Mouse (Mus musculus) thymus, postnatal 10 days (tissue): ENCODE measurements at regions not wholly inside any gene's neighbourhood (a gene's known extent, or its start where the extent isn't known, plus 50 kb on each side); places are given as distances from the start of the nearest gene placed in this dataset.

Experiments used
- DNase-seq, 2 experiments: peaks; one replicate each; pipeline ENCODE4 v3.0.0; 2021; ENCODE audit warnings: low spot score in 2 of 2

GRCm38 (mm10) chr1:128975586-128975985 lies 297.5 kb upstream of the Thsd7b start:
- no peak for DNase-seq

DNA sequence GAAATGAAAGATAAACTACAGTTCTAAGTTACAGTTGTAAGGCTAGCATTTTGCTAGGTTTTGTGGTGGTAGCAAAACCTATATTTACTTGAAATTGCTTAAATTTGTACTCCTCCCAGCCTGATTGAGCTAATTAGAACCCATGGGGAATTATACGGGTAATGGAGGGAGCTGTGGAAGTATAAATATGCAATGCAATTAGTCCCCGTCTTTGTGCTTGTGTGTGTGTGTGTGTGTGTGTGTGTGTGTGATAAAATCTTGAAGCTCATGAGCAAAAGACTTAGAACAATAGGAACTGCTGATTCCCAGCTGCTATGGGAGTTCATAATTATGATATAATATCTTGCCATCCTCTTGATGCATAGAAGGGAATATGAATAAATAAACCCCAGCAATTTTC lies 321.7 kb upstream of the Thsd7b start:
- no peak for DNase-seq

DNA sequence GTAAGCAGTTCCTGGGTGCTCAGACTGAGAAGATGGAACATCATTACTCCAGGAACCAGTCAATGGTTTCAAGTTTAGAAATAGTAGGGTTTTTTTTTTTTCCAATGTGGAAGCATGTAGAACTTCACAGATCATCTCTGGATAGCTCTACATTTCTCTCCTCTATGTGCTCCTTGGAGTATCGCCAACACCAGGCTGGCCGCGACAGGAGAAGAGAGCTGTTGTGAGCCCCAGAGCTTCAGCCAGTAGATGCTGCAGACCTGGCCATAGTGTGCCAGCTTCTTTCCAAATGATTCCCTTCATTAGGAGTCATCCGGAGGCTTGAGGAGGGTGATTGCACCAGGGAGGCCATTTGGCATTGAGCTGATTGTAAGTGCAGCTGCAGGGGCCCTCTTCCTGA lies 322.6 kb upstream of the Thsd7b start:
- DNase-seq, result no peak

DNA sequence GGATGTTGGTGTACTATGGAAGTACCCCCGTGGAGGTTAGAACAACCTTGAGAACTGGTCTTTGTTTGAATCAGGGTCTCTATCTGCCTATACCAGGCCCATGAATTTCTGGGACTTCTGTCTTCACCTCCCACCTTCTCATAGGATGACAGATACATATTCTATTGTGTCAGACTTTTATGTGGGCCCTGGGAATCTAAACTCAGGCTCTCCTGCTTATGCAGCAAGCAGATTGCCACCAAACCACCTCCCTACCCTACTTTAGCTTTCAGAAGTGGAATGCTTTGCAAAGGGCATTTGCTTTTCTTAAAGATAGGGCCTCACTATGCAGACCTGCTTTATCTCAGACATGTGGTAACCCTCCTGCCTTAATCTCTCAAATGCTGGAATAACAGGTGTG lies 322.7 kb upstream of the Cxcr4 start:
- DNase-seq, result no peak

GRCm38 (mm10) chr1:128912532-128912931 lies 320.4 kb upstream of the Cxcr4 start:
- DNase-seq, result no peak

DNA sequence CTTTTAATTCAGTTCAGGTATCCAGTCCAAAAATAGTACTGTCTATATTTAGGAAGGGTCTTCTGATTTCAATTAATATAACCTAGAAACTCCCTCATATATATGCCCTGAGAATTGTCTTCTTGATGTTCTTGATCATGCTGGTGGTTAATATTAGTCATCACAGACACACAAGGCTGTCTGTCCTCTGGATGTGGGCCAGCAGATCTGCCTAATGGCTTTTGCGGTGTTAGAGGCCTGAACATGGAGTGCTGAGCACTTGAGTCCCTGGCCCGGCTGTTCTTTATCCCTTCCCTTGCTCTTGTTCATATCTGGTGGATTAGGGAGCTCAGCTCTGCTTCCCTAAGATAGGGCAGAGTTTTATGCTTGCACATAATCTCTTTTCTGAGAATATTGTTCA lies 315.5 kb upstream of the Cxcr4 start:
- no peak for DNase-seq

GRCm38 (mm10) chr1:128898025-128898424 lies 305.9 kb upstream of the Cxcr4 start:
- no peak for DNase-seq

DNA sequence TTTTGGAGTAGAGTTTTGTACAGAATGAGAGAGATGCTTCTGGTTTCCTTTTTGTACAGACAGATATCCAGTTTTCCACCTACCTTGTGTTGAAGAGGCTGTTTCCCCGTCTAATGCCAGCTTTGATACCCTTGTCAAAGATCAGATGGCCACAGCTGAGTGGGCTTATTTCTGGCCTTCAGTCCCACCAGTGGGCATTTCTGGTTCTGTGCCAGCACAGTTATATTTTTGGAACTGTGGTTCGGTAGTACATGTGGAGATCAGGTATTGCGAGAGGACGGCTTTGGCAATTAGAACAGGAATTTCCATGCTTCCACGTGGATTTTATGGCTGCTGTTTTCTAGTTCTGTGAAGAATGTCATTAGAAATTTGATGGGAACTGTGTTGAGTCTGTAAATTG lies 302.5 kb upstream of the Cxcr4 start:
- no peak for DNase-seq

GRCm38 (mm10) chr1:128878291-128878690 lies 286.2 kb upstream of the Cxcr4 start:
- DNase-seq, result no peak

DNA sequence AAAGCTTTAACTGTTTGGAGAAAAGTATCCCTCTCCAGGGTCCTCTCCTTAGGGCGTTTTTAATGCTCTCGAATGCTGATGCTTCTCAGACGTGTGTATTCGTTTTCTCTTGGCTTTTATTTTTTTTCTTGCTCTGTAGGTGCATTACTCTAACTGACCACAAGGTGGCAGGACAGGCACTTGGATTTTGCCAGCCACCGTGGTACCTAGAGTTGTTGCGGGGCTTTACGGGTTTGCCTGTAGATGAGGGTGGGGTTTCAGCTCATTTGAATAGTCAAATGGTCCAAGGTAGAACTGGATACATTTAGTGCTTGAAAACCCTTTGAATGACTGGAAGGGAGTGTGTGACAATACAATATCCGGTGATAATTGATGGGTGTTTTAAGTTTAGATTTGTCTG lies 283.2 kb upstream of the Cxcr4 start:
- DNase-seq, result peak in 1 of 2 experiments; percentile 47

DNA sequence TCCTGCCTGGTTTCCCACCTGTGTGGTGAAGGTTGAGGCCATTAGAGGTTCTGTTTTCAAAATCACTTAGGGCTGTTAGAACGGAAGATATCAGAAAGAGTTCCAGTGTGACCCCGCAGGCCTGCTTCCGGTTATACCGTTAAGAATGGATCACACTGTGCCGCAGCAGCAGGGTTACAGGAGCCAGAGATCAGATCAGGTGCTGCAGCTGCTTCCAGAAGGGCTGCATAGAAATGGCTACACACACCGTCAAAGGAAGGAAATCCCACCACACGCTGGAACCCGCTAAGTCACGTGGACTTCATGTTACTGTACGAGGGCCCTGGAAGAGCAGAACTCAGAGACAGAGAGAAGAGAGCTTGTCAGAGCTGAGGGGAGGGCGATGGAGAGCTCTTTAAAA lies 282.1 kb upstream of the Cxcr4 start:
- DNase-seq, result no peak

- no peak for DNase-seq
Observed at GRCm38 (mm10) chr1:128868761-128869160, 276.7 kb upstream of the Cxcr4 start.

DNA sequence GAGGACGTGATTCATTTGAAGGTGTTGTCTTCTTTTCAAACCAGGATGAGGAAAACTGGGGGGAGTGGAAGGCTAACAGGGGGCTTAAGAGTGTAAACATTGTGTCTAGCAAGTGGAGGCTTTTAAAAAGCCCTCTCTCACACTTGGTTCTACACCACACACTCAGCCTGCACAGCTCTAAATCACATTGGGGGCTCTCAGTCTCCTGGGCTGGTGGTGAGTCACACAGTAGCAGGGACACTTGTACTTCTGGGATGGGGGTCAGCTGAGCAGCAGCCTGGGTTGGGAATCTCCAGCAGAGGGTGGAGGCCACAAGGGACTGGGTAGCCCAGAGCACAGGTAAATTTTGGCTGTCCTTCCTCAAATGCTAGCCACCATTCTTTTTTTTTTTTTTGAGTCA lies 268.4 kb upstream of the Cxcr4 start:
- no peak for DNase-seq

DNA sequence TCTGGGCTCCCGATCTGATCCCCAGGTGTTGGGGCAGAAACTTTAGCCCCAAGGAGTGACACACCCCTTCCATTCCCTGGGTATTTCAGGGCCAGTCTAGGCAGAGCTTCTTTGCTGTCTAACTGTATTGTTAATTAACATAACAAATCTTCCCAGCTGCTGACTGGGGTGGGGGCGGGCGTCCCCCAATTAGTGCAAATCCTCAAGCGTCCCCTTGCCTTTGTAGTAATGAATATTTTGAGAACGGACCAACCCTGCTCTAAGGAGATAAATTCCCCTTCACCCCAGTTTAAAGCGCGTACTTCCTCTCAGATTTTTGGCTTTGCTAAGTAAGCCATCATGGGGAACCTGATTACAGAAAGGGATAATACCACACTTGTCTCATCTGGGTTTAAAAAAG lies 268.0 kb upstream of the Cxcr4 start:
- DNase-seq, result no peak

DNA sequence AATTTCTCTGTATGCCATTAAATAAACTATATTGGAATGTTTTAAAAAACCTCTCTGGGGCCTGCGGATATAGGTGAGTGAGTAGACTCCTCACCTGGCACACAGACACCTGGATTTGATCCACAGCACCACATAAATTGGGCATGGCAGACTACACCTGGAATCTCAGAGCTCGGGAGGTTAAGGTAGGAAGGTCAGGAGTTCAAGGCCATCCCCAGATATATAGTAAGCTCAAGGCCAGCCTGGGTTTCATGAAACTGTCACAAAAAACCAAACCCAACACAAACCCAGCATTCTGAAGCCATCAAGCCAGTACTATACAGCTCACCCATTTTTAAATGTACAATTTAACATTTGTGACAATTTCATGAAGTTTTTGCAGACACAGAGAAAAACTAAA lies 266.6 kb upstream of the Cxcr4 start:
- no peak for DNase-seq

- DNase-seq, result no peak
Observed at GRCm38 (mm10) chr1:128856933-128857332, 264.8 kb upstream of the Cxcr4 start.

DNA sequence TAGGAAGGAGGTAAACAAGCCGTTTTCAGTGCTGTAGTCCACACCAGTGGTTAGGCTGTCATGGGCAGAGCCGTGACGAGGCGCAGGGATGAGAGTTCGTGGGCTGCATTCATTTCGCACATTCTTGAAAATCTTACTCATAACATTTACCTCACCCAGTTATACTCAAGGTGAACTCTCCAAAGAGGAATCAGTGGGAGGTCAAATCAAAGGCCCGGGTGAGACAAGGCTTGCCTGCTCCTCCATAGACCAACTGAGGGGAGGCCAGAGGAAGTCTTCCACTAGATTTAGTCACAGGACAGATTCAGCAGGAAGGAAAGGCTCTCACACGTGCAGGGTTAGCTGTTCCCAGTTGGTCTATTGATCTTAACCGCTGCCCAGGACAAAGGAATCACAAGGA lies 262.6 kb upstream of the Cxcr4 start:
- DNase-seq, result no peak

GRCm38 (mm10) chr1:128853286-128853685 lies 261.2 kb upstream of the Cxcr4 start:
- DNase-seq, result no peak

DNA sequence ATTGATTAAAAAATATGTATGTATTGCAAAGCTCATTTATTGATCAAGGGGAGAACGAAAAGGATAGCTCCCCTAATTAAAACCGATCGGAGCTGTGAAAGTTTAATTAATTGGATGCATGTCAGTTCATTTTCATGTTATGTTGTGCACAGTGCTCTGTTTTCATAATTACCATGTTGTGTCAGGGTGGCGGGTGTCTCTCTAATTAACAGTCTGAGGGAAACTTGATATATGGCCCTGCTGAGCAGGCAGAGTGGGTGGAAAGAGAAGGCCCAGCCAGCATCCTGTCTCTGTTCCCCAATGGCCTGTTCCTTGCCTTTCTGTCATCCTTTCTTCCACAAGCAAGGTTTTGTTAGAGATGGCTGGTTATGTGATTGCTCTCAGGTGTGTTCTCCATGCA lies 245.3 kb upstream of the Cxcr4 start:
- no peak for DNase-seq

GRCm38 (mm10) chr1:128835510-128835909 lies 243.4 kb upstream of the Cxcr4 start:
- DNase-seq, result no peak

- DNase-seq, result no peak
Observed at GRCm38 (mm10) chr1:128833096-128833715, 241.1 kb upstream of the Cxcr4 start.

DNA sequence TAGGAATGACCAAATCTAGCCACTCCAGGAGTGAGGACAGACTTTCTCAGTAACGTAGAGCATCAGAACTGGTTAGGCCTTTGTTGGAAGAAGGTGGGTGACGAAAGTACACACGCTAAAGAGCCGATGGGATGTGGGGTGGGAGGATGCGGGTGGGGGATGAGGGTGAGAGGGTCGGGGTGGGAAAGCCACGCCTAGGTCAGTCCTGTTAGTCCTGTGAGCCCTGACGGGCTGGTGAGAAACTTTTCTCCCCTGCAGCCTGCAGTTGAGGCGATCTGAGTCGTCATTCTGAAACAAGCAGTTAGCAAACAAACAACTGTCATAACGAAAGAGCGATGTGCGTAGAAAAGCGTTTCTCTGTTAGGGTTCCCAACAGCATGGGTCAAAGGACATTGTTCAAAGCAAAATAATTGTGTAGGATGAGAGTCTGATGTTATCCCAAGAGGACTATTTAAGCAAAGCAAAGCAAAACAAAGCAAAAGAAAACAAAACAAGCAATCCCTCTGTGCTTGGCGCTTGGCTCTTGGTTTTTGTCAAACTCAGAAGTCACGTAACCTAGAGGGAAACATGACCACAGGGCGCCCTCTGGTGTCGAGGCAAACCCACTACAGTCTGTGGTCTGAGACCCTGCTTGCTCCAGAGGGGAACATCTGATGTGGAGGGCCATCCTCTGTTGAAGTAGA lies 240.2 kb upstream of the Cxcr4 start:
- DNase-seq, result peak; percentile 81 to 95

DNA sequence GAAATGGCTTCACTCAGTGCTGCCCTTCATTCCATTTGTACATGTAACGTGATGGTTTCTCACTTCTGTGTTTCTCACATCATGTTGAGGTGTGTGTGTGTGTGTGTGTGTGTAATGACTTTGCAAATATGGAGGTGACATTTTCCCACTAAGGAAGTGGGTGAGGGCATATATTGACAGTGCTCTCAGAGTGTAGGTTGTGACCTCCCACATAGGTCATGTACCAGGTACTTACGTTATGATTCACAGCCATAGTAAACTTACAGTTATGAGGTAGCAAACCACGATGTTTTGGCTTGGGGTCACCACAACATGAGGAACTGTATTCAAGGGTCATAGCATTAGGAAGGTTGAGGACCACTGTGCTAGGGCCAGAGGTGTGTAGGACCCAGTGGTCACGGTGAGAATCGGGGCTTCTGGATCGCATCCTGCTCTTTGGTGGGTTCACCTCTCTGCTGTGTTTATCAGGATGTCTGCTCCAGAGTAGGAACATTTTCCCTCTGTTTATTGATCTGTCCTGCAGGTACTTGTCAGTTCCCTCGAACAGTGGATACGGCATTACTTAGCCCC lies 238.7 kb upstream of the Cxcr4 start:
- no peak for DNase-seq

DNA sequence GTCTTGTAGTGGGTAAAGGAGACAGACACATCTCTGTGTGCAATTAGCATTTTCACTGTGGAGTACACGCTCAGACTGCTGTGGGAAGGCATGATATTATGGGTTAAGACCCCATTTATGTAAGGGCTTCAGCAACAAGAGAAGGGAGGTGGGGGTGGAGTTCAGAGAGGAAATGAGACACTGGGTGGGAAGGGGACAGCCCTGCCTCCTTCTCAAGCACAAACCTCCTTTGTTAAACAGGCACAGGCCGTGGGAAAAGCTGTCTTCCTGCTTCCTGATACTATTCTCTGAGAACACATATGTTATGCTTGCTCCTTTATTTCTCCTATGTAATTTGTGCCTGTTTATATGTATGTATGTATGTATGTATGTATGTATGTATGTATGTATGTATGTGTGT lies 237.4 kb upstream of the Cxcr4 start:
- DNase-seq, result no peak
